Mouse (Mus musculus) small intestine, adult 2 months (tissue): Measurements from ENCODE around the gene Srebf1. TPM values are rescaled to one million over a fixed set of nuclear protein-coding genes. Genes with fewer than 3 reads are reported as not detected.

Experiments used
- H3K27ac ChIP-seq: fragments of 200-500 bp; 2 replicates; pipeline ENCODE4 v1.5.1; 2012; ENCODE audit warnings: low read depth, low read length, control low read depth, inconsistent platforms; ENCODE audit not compliant: insufficient read depth
- H3K27me3 ChIP-seq: fragments of 200-500 bp; 2 replicates; pipeline ENCODE4 v1.6.1; 2012; ENCODE audit warnings: mild to moderate bottlenecking, moderate library complexity, low read length, inconsistent platforms; ENCODE audit not compliant: control insufficient read depth, insufficient read depth
- H3K36me3 ChIP-seq: fragments of 200-500 bp; 2 replicates; pipeline ENCODE4 v1.6.1; 2012; ENCODE audit warnings: mild to moderate bottlenecking, low read length, control low read depth, inconsistent platforms; ENCODE audit not compliant: control insufficient read depth, insufficient read depth
- H3K4me1 ChIP-seq: fragments of 200-500 bp; 2 replicates; pipeline ENCODE4 v1.6.1; 2012; ENCODE audit warnings: low read length, inconsistent platforms, mixed read lengths; ENCODE audit not compliant: control insufficient read depth, insufficient read depth, insufficient read length
- H3K4me3 ChIP-seq: fragments of 200-500 bp; 2 replicates; pipeline ENCODE4 v1.5.1; 2012; ENCODE audit warnings: low read depth, mild to moderate bottlenecking, control low read depth, inconsistent platforms, low read length, moderate library complexity
- CTCF ChIP-seq: fragments of 200-500 bp; IDR thresholded peaks from 2 replicates; pipeline ENCODE4 v1.5.1; 2012; ENCODE audit warnings: low read depth, mild to moderate bottlenecking, control low read depth, inconsistent platforms, low read length, moderate library complexity, mixed read lengths; ENCODE audit not compliant: insufficient replicate concordance, insufficient read length; ENCODE audit errors: extremely low read depth
- POLR2A ChIP-seq: fragments of 200-500 bp; IDR thresholded peaks from 2 replicates; pipeline ENCODE4 v1.6.1; 2012; ENCODE audit warnings: low read depth, mild to moderate bottlenecking, control low read depth, inconsistent platforms, low read length, moderate library complexity
- WGBS: fragments of 180-500 bp; shearing (Covaris S2); methylation state at CpG from one replicate; pipeline ENCODE4 v1.1.7; 2018; 5-methylcytosine and 5-hydroxymethylcytosine counted together
- polyA plus RNA-seq: library from polyadenylated mRNA; depleted of rRNA; stranded (reverse); fragments of >200 nt; gene quantifications from 2 replicates; pipeline ENCODE4 v1.2.3, GENCODE M21; 2012; rRNA removed

Gene Srebf1
- polyA plus RNA-seq: 92.9 and 154 TPM in 2 replicates

- TF ChIP-seq CTCF (peak; percentile 33; the same call in 1 of the 2 replicates), POLR2A (no peak)
- H3K27me3 ChIP-seq: no peaks in the 10 kb centered on the region
- peak within 1 kb of the TSS; percentile 73 for H3K27ac ChIP-seq
- 0 out of 2 replicates have a peak, but pooled peaks cover 7% of the 10 kb centered on the region for H3K36me3 ChIP-seq
- 2% methylated on average over 46 of the region's 46 CpGs for WGBS
- peak within 1 kb of the TSS; percentile 77 for H3K4me3 ChIP-seq
- H3K4me1 ChIP-seq: peaks cover 26% of the 10 kb centered on the region
These were observed at the start of gene Srebf1 for GRCm38 (mm10) chr11:60222469-60223236. Gene Srebf1 (minus strand): TSS chr11:60222581.

GRCm38 (mm10) chr11:60268563-60268962 is 46.2 kb upstream of the Srebf1 start:
- 82% methylated on average over 3 of the region's 3 CpGs for WGBS
- H3K4me1 ChIP-seq: no peaks in the 10 kb centered on the region
- peaks cover 26% of the 10 kb centered on the region for H3K36me3 ChIP-seq
- no peak overlapping the region for H3K4me3 ChIP-seq
- TF ChIP-seq POLR2A (no peak), CTCF (no peak)
- H3K27me3 ChIP-seq: no peaks in the 10 kb centered on the region
- H3K27ac ChIP-seq: no peak overlapping the region

DNA sequence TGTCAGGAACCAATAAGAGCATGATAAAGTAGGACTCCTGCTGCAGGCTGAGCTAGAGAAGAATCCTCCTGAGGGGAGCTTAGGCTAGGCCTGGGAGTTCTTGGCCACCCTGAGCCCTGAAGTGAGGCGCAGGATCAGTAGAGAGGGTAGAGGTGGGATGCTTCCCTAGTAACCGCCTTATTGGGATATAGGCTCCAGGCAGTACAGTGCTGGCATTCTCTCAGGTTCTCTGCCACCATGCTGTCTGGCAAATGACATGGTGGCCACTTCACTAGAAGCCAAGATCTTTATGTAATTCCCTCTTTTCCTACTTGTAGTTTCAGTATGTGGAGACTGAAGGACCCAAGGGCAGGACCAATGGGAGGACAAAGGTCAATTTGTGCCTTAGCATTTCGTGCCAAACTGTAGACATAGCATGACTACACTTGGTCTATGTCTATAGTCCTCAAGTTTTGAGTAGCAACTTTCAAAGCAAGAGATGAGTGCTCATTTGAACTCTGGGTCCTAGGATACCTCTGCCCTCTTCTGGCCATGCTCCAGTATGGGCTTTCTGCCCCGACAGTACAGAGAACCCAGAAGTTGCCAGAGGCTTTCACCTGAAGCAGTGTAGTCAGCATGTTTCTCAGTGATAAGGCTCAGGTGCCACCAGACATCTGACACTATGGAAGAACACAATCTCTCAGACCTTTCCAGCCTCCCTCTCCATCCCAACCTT is 43.0 kb upstream of the Srebf1 start:
- Histone ChIP-seq H3K27me3 (no peaks in the 10 kb centered on the region), H3K4me1 (peaks cover 2% of the 10 kb centered on the region; the same call in 1 of the 2 replicates), H3K27ac (no peak overlapping the region), H3K4me3 (no peak overlapping the region), H3K36me3 (peaks cover 22% of the 10 kb centered on the region)
- whole genome bisulfite sequencing: 68% methylated on average over 4 of the region's 4 CpGs
- TF ChIP-seq CTCF (peak; percentile 19; the same call in 1 of the 2 replicates), POLR2A (no peak)

GRCm38 (mm10) chr11:60264651-60265050 is 42.3 kb upstream of the Srebf1 start:
- Histone ChIP-seq H3K36me3 (peaks cover 18% of the 10 kb centered on the region), H3K4me3 (no peak overlapping the region), H3K4me1 (peaks cover 2% of the 10 kb centered on the region; the same call in 1 of the 2 replicates), H3K27me3 (no peaks in the 10 kb centered on the region), H3K27ac (no peak overlapping the region)
- WGBS: 94% methylated on average over 1 of the region's 1 CpGs
- TF ChIP-seq CTCF (no peak), POLR2A (no peak)

GRCm38 (mm10) chr11:60262396-60262795 is 40.0 kb upstream of the Srebf1 start:
- TF ChIP-seq CTCF (no peak), POLR2A (no peak)
- WGBS: 96% methylated on average over 4 of the region's 4 CpGs

GRCm38 (mm10) chr11:60260743-60261142 is 38.4 kb upstream of the Srebf1 start:
- TF ChIP-seq POLR2A (no peak), CTCF (no peak)
- peaks cover 2% of the 10 kb centered on the region; the same call in 1 of the 2 replicates for H3K4me1 ChIP-seq
- peaks cover 32% of the 10 kb centered on the region for H3K36me3 ChIP-seq
- 95% methylated on average over 3 of the region's 3 CpGs for WGBS
- H3K4me3 ChIP-seq: no peak overlapping the region
- no peaks in the 10 kb centered on the region for H3K27me3 ChIP-seq
- H3K27ac ChIP-seq: no peak overlapping the region

More at GRCm38 (mm10) chr11:60262396-60262795, 40.0 kb upstream of the Srebf1 start:
- Histone ChIP-seq H3K4me1 (peaks cover 2% of the 10 kb centered on the region; the same call in 1 of the 2 replicates), H3K27ac (no peak overlapping the region), H3K36me3 (peaks cover 24% of the 10 kb centered on the region), H3K27me3 (no peaks in the 10 kb centered on the region), H3K4me3 (no peak overlapping the region)

GRCm38 (mm10) chr11:60257696-60258095 is 35.3 kb upstream of the Srebf1 start:
- TF ChIP-seq CTCF: no peak
- TF ChIP-seq POLR2A: no peak
- H3K27ac ChIP-seq: no peak overlapping the region
- no peak overlapping the region for H3K4me3 ChIP-seq
- WGBS: 87% methylated on average over 2 of the region's 2 CpGs
- H3K27me3 ChIP-seq: no peaks in the 10 kb centered on the region
- no peaks in the 10 kb centered on the region for H3K4me1 ChIP-seq
- peaks cover 46% of the 10 kb centered on the region for H3K36me3 ChIP-seq
